31 mouse cellular contexts compared by ENCODE assay signal in genomic region chr19:60489566-60489965, GRCm38 (mm10). TPM values are rescaled to one million over a fixed set of nuclear protein-coding genes. Genes with fewer than 3 reads are reported as not detected.
DNase-seq lines count a peak whose midpoint lies in the region; ATAC-seq lines count a peak whose summit lies in the region.
"Had no signal": no experiment of that assay in that cellular context is flagged by ENCODE, and none has a peak within 500 bp of the region (broad histone marks: within the 10 kb centered on the region; RNA-seq: fewer than 3 reads in every experiment).

No protein-coding gene starts in this region.

- ATAC-seq in liver, embryonic 12.5 days, result no peak
- ATAC-seq in midbrain, embryonic 11.5 days (ENCODE audit: low FRiP score), result no peak
- ATAC-seq: activated CD4-positive, CD25-positive, alpha-beta regulatory T cell, adult 4 months; forebrain, embryonic 13.5 days; hindbrain, embryonic 16.5 days; intestine, embryonic 15.5 days; liver, postnatal 0 days; lung, postnatal 0 days had no signal

- 68% methylated on average over 1 of the region's 1 CpGs for WGBS in liver, embryonic 12.5 days (ENCODE audit: insufficient replicate concordance)
- 89% methylated on average over 1 of the region's 1 CpGs for WGBS in midbrain, embryonic 11.5 days

- no peaks in the 10 kb centered on the region for H3K27me3 ChIP-seq in liver, embryonic 12.5 days (replicated peaks)
- H3K27me3 ChIP-seq in midbrain, embryonic 11.5 days (ENCODE audit: control insufficient read depth, insufficient read depth, low read length), result no peaks in the 10 kb centered on the region
- H3K27me3 ChIP-seq: CH12.LX; forebrain, embryonic 13.5 days; intestine, embryonic 15.5 days; neural tube, embryonic 12.5 days; stomach, embryonic 15.5 days had no signal

- H3K36me3 ChIP-seq in liver, embryonic 12.5 days, result no peaks in the 10 kb centered on the region
- no peaks in the 10 kb centered on the region for H3K36me3 ChIP-seq in midbrain, embryonic 11.5 days (ENCODE audit: control insufficient read depth, insufficient read depth, low read length)
- H3K36me3 ChIP-seq: G1E; intestine, embryonic 15.5 days; neural tube, embryonic 12.5 days; stomach, embryonic 15.5 days had no signal

- H3K4me3 ChIP-seq in liver, embryonic 12.5 days, result no peak overlapping the region
- no peak overlapping the region for H3K4me3 ChIP-seq in midbrain, embryonic 11.5 days (ENCODE audit: low read depth, low read length)
- H3K4me3 ChIP-seq: forebrain, embryonic 13.5 days; heart, adult 2 months; intestine, embryonic 15.5 days; neural tube, embryonic 12.5 days; stomach, embryonic 15.5 days had no signal

- no peak overlapping the region for H3K4me2 ChIP-seq in liver, embryonic 12.5 days
- no peak overlapping the region for H3K4me2 ChIP-seq in midbrain, embryonic 11.5 days
- H3K4me2 ChIP-seq: forebrain, embryonic 13.5 days; intestine, embryonic 15.5 days; neural tube, embryonic 12.5 days; stomach, embryonic 15.5 days had no signal

- H3K9ac ChIP-seq in liver, embryonic 12.5 days, result no peak overlapping the region
- H3K9ac ChIP-seq in midbrain, embryonic 11.5 days (ENCODE audit: low read length), result no peak overlapping the region
- H3K9ac ChIP-seq: forebrain, embryonic 13.5 days; intestine, embryonic 15.5 days; liver, postnatal 0 days; neural tube, embryonic 12.5 days; stomach, embryonic 15.5 days had no signal

- H3K9me3 ChIP-seq in liver, embryonic 12.5 days (replicated peaks), result no peaks in the 10 kb centered on the region
- H3K9me3 ChIP-seq in midbrain, embryonic 11.5 days (ENCODE audit: control insufficient read depth, low read length), result no peaks in the 10 kb centered on the region
- H3K9me3 ChIP-seq: forebrain, embryonic 13.5 days; G1E; intestine, embryonic 15.5 days; neural tube, embryonic 12.5 days; stomach, embryonic 15.5 days had no signal

- no peaks in the 10 kb centered on the region for H3K4me1 ChIP-seq in liver, embryonic 12.5 days
- H3K4me1 ChIP-seq in midbrain, embryonic 11.5 days (ENCODE audit: control insufficient read depth, insufficient read depth, low read length), result no peaks in the 10 kb centered on the region
- H3K4me1 ChIP-seq: forebrain, embryonic 13.5 days; intestine, embryonic 15.5 days; neural tube, embryonic 12.5 days; stomach, embryonic 15.5 days had no signal

- peak; percentile 8 for DNase-seq in heart, adult 8-10 months (ENCODE audit: low spot score)
- DNase-seq in heart, postnatal 4 days, result no peak
- peak; percentile 54 for DNase-seq in adrenal gland, postnatal 14 days
- peak; percentile 17 for DNase-seq in cerebellum, adult 9-10 months
- DNase-seq in midbrain, embryonic 11.5 days (ENCODE audit: low spot score, missing footprints), result no peak
- no peak for DNase-seq in lung, postnatal 4 days
- DNase-seq: B cell, adult 2 months; gastrocnemius, postnatal 36 days; heart, adult 2 months; kidney, adult 8-10 months; kidney, postnatal 10 days; liver, postnatal 0 days; midbrain, embryonic 14.5 days; thymus, postnatal 36 days had no signal

- H3K27ac ChIP-seq in liver, embryonic 12.5 days, result no peak overlapping the region
- no peak overlapping the region for H3K27ac ChIP-seq in midbrain, embryonic 11.5 days (ENCODE audit: low read depth, low read length)
- H3K27ac ChIP-seq: forebrain, embryonic 13.5 days; heart, adult 2 months; intestine, embryonic 15.5 days; neural tube, embryonic 12.5 days; stomach, embryonic 15.5 days had no signal

RNA-seq across cellular contexts. Expression of gene Prlhr, which starts 21.5 kb away (rescaled TPM):
- total RNA-seq in heart, adult 8-10 months (2022), result not detected
- not detected for total RNA-seq in heart, postnatal 4 days (2021)
- total RNA-seq in adrenal gland, postnatal 14 days (2021), result 1.8 and 2.3 TPM in 2 replicates
- polyA plus RNA-seq in liver, embryonic 12.5 days (2016; fragmentation: Nextera tagmentation; extraction: Ambion mirVana), result not detected in 2 replicates
- not detected in 2 replicates for polyA plus RNA-seq in midbrain, embryonic 11.5 days (2014; fragmentation: Nextera tagmentation; extraction: Ambion mirVana)
- total RNA-seq: CH12.LX; gastrocnemius, adult 18-20 months; gastrocnemius, postnatal 36 days; heart, adult 2 months; heart, postnatal 25 days; liver, adult 2 months; megakaryocyte, adult 5-6 weeks had no signal
- polyA plus RNA-seq: activated CD4-positive, CD25-positive, alpha-beta regulatory T cell, adult 4 months; embryonic facial prominence, embryonic 14.5 days; forebrain, embryonic 13.5 days; G1E; heart, adult 2 months; heart, embryonic 14.5 days; intestine, embryonic 15.5 days; limb, embryonic 11.5 days; liver, adult 2 months; liver, postnatal 0 days; lung, postnatal 0 days; neural tube, embryonic 12.5 days; stomach, embryonic 15.5 days had no signal

Comparison
In these comparisons a context has a peak if more than half of its experiments do, and no peak if none do; other contexts are left out.
1. DNase-seq: peak in heart, adult 8-10 months (single experiment), adrenal gland, postnatal 14 days (single experiment) and cerebellum, adult 9-10 months (single experiment); none in heart, postnatal 4 days (single experiment), midbrain, embryonic 11.5 days (single experiment) and lung, postnatal 4 days (0 of 2).